Mouse (Mus musculus): ENCODE data around the gene Snx30.

Snx30 gene

GRCm38 (mm10) chr4:59794116-59794515 lies 11.5 kb upstream of the Snx30 start:
- DNase-seq (ENCODE audit: low read depth, low spot score) = peak; percentile 56

- DNase-seq (ENCODE audit: low read depth, low spot score) = no peak
Measured at GRCm38 (mm10) chr4:59795788-59796455, 9.7 kb upstream of the Snx30 start.

GRCm38 (mm10) chr4:59800181-59800580 lies 5.5 kb upstream of the Snx30 start:
- no peak for DNase-seq (ENCODE audit: low read depth, low spot score)

GRCm38 (mm10) chr4:59801489-59801888 lies 4.2 kb upstream of the Snx30 start, which contains the start of gene Inip:
Gene Inip, minus strand, starts transcription at chr4:59801589.
- no peak for DNase-seq (ENCODE audit: low read depth, low spot score)

- DNase-seq (ENCODE audit: low read depth, low spot score) = no peak
Measured at GRCm38 (mm10) chr4:59802107-59802506, 3.5 kb upstream of the Snx30 start.

- no peak for DNase-seq (ENCODE audit: low read depth, low spot score)
Measured at GRCm38 (mm10) chr4:59802792-59803191, 2.8 kb upstream of the Snx30 start.

- DNase-seq (ENCODE audit: low read depth, low spot score) = no peak
Measured at GRCm38 (mm10) chr4:59803358-59803757, 2.3 kb upstream of the Snx30 start.

GRCm38 (mm10) chr4:59804754-59805153 lies 886 bp upstream of the Snx30 start:
- DNase-seq (ENCODE audit: low read depth, low spot score) = no peak

- DNase-seq (ENCODE audit: low read depth, low spot score) = peak; percentile 79
Measured at GRCm38 (mm10) chr4:59805968-59806878, 583 bp downstream of the Snx30 start.

GRCm38 (mm10) chr4:59806879-59807195 lies 1.2 kb downstream of the Snx30 start:
- no peak for DNase-seq (ENCODE audit: low read depth, low spot score)

- DNase-seq (ENCODE audit: low read depth, low spot score) = no peak
Measured at GRCm38 (mm10) chr4:59807521-59807920, 1.9 kb downstream of the Snx30 start.

GRCm38 (mm10) chr4:59808396-59808795 lies 2.8 kb downstream of the Snx30 start:
- DNase-seq (ENCODE audit: low read depth, low spot score) = peak; percentile 64

GRCm38 (mm10) chr4:59814094-59814493 lies 8.5 kb downstream of the Snx30 start:
- no peak for DNase-seq (ENCODE audit: low read depth, low spot score)

- DNase-seq (ENCODE audit: low read depth, low spot score) = no peak
Measured at GRCm38 (mm10) chr4:59815121-59815810, 9.6 kb downstream of the Snx30 start.

- DNase-seq (ENCODE audit: low read depth, low spot score) = no peak
Measured at GRCm38 (mm10) chr4:59816016-59816415, 10.4 kb downstream of the Snx30 start.

GRCm38 (mm10) chr4:59816477-59816876 lies 10.8 kb downstream of the Snx30 start:
- no peak for DNase-seq (ENCODE audit: low read depth, low spot score)

GRCm38 (mm10) chr4:59817790-59818189 lies 12.2 kb downstream of the Snx30 start:
- no peak for DNase-seq (ENCODE audit: low read depth, low spot score)

GRCm38 (mm10) chr4:59818498-59818897 lies 12.9 kb downstream of the Snx30 start:
- DNase-seq (ENCODE audit: low read depth, low spot score) = no peak

GRCm38 (mm10) chr4:59819054-59819472 lies 13.4 kb downstream of the Snx30 start:
- DNase-seq (ENCODE audit: low read depth, low spot score) = no peak

- no peak for DNase-seq (ENCODE audit: low read depth, low spot score)
Measured at GRCm38 (mm10) chr4:59819477-59820022, 13.9 kb downstream of the Snx30 start.

- no peak for DNase-seq (ENCODE audit: low read depth, low spot score)
Measured at GRCm38 (mm10) chr4:59821516-59821915, 15.9 kb downstream of the Snx30 start.

GRCm38 (mm10) chr4:59822119-59822518 lies 16.5 kb downstream of the Snx30 start:
- DNase-seq (ENCODE audit: low read depth, low spot score) = no peak
